Mouse (Mus musculus): ENCODE measurements around the gene Spats2.

DNA sequence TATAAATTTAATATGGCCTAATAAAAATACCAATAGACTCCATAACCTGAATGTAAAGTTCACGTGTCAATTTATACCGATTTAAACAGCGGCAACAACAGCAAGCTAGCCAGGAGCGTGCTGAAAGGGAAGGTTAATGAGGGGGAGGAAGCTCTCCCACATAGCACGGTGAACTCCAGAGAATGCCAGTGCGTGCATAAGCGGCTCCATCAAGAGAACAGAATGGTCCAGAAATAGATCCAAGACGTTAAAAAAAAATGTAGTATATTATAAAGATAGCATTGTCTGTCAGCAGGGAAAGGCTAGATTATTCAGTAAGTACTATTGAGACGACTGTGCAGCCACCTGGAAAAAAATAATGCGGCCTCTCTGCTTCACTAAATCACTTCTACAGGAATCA lies 137.0 kb downstream of the Spats2 start:
- TF ChIP-seq CTCF (IDR thresholded peaks at IDR 0.05; ENCODE audit: extremely low read depth, insufficient read depth, low read length) (no peak), POLR2A (IDR thresholded peaks at IDR 0.05; ENCODE audit: extremely low read depth, insufficient read depth, low read length) (no peak)
